Mouse (Mus musculus) T-cell, adult 2 months (primary cell): ENCODE data around the gene Rnf2.
A peak's percentile ranks its signal among the peaks of the same experiment; 100 is the strongest.

Experiments used
- DNase-seq: peaks from one replicate; pipeline ENCODE4 v3.0.0; 2022; ENCODE audit warnings: low spot score

Rnf2 gene

DNA sequence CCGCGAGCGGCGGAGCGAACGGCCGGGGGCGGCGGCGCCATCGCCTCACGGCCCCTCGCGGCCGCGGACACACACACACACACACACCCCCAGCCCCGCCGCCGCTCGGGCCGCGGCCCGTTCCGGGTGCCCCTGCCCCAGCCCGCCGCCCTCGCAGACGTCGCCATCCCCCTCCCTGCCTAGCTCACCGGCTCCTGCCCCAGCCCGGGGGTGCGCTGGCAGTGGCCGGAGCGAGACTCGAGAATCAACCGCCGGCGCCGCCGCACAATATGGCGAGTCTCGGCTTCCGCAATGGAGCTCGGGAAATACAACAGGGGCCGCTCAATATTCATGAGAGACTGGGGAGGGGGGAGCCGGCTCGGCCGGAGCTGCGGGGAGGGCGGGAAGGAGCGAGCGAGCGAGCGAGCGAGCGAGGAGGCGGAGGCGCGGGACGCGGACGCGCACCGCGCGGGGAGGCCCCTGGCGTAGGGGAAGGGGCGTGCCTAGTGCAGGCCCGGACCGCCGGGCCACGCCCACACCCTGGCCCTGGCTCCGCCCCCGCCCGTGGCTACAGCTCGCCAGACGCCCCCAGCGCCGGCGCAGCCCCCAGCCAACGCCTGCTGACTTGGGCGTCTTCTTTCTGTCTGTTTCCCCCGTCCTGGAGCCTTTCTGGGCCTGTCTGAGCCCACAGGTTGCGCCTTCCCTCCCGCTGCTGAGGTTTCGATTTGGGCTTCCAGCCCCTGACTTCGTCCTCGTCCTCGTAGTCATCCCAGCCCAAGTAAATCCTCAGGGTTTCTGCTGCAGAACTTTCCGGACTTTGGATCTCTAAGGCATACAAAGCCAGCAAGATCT, at the start of gene Rnf2:
TSS of gene Rnf2 (minus strand) at position 425 of the 831 bp plus-strand sequence.
- peak; percentile 93 for DNase-seq

DNA sequence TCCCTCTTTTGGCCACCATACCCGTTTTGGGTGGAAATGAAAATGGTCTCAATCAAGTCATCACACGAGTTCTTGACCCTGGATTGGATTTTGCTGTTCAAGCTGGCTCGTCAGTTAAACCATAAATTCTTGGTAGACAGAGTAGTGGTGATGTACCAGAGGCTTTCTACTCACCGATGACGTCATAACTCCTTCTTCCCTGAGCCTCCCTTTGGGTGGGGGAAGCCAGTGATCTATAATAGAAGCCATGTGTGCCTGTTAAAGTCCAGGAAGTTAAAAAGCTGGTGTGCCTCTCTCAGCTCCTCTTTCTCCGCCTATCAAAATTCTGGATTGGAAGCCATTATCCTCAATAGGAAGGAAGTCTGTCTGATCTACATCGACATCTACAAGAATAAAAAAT, 49.0 kb upstream of the Rnf2 start:
- DNase-seq: no peak

- no peak for DNase-seq
These were observed 48.3 kb upstream of the Rnf2 start for GRCm38 (mm10) chr1:151548896-151549610.

DNA sequence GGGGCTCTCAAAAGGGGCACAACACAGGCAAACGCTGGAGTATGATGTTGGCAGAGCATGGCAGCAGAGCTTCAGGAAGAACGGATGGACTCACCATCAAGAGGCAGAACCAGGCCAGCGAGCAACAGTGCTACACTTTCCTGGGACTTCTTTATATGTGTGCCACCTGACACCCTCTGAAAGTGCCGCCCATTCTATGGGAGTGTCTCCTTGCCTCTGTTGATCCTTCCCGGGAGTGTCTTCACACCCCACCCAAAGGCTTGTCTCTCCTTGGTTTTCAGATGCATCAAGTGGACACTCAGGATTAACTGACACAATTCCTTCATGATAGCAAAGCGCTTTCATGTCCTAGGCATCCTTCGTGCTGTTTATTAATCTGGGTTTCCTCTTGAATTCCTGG, 44.8 kb upstream of the Rnf2 start:
- DNase-seq: no peak

GRCm38 (mm10) chr1:151544581-151544980, 43.8 kb upstream of the Rnf2 start:
- no peak for DNase-seq

DNA sequence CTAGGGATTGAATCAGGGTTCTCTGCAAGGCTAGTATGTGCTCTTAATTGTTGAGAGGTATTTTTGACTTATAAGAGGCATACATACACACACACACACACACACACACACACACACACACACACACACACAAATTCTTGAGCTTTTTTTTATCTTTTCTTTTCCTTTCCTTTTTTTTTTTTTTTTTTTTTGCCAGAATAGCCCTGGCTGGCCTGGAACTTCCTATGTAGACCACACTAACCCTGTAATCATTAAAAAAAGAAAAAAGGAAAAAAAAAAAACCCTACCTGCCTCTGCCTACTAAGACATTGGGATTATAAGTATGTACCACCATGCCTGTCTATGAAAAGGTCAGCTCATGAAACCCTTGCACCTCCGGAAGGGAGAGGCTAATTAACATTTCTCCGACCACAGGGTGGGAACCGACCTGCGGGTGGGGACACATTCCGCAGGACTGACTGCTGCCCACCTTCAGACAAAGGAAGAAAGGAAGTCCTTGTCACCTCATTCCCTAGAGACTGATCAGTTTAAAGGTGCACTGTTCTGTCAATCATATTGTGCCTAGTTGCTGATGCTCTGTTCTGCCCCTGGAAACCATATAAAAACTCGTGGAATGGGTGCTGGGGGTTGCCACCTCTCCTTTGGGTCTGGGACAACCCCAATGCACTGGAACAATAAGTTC, 43.2 kb upstream of the Rnf2 start:
- no peak for DNase-seq

DNA sequence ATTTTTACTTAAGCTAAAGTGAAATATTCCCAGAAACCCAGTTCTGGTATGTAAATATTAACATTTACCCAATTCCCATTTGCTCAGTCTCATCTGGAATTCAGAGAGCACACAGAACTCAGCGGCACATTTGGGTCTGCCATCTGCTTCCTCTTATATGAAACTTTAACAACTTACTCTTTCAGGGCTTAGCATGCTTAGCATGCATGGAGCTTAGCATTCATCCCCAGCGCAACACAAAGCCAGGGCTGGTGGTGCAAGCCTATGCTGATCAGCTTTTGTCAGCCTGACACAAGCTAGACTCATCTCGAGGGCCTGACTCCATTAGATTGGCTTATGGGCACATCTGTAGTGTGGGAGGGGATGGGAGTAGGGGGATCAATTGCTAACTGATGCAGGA, 25.9 kb upstream of the Rnf2 start:
- no peak for DNase-seq

DNA sequence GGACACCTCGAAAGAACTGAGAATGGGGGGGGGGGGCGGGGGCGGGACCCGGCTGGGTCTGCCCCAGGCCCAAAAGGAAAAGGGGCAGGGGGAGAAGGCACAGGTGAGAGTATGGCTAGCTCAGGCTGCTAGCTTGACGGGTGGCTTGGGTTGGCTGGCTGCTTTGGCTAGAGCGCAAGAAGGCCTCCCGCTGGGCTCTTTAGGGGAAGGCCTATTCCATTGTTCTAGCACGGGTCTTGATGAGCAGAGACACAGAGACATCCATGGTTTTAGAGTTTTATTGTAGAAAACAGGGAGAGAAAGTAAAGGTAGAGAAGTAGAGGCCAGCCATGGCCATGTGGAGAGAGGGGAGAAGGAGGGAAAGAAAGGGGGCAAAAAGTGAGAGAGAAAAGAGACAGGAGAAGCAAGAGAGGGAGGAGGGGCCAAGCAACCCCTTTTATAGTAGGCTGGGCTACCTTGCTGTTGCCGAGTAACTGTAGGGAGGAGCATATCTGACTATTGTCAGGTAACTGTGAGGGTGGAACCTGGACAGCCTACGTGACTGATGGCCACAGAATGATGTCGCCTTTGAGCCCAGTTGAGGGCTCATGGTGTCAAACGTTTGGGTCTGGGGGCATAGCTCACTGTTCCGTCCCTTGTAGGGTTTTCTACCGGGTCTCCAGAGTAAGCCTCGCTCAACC, 17.0 kb upstream of the Rnf2 start:
- DNase-seq: no peak

- DNase-seq: no peak
These were observed 16.1 kb upstream of the Rnf2 start for GRCm38 (mm10) chr1:151516871-151517270.

DNA sequence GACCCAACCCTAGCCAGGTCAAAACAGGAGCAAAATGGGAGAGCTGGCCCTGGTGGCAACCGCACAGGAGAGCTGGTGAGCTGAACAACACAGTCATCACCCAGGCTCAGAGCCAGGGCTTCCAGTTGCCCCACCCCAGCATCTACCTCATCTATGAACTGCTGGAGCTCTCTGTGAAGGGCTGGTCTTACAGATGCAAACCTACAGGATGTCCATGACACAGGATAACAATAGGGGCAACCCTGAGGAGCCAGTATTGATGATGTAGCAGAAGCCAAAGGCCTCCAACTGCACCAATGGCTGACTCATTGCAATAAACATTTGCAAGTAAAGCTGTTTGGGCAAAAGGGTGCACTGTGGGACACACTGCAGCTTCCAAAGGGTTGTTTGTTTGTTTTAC, 15.0 kb upstream of the Rnf2 start:
- no peak for DNase-seq

DNA sequence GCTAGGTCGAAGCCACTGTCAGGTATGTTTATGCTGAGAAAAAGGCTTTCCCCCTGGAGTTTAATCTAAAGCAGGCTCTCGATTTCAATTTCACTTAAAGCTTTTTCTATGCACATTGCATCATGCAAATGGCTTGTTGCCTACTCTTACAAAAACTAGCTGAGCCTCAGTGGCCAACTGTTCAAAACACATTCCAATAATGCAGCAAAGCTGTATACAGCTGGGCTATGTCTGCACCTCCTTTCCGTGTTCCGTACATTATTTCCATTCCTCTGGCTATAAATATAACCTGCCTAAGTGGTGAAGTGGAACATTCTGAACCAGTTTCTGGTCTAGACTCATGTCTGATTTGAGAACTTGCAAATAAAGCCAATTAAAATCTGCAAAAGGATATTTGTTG, 13.4 kb upstream of the Rnf2 start:
- no peak for DNase-seq

- no peak for DNase-seq
These were observed 10.1 kb upstream of the Rnf2 start for GRCm38 (mm10) chr1:151510811-151511210.

DNA sequence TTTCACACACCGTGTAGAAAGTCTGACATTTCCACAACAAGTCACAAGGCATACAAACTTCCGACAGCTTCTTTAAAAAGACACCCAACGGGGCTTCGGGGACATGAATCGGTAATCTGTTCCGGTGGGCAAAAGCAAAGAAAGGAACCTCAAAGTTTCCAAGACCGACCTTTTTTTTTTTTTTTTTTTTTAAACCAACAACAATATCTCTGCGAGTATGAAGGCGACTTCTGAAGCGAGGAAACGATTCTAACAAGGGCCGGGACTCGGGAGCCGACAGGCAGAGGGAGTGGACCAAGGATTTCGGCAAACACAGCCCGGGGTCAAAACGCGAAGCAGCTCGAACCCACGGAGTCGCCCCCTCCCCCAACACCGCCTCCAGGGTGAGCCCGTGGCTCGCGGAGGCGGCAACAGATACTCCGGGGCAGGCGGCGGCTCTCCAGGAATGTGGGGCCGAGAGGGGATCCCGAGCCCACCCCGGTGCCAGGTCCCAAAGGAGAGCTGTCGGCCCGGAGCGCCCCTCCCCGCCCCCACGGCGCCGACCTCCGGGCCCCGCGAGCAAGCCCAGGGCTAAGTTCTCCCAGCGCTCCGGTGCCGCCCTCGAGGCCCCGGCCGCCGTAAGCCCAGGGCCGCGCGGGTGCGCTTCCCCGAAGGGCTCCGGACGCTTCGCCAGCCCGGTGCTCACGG, 797 bp downstream of the Rnf2 start:
- DNase-seq: peak; percentile 50

DNA sequence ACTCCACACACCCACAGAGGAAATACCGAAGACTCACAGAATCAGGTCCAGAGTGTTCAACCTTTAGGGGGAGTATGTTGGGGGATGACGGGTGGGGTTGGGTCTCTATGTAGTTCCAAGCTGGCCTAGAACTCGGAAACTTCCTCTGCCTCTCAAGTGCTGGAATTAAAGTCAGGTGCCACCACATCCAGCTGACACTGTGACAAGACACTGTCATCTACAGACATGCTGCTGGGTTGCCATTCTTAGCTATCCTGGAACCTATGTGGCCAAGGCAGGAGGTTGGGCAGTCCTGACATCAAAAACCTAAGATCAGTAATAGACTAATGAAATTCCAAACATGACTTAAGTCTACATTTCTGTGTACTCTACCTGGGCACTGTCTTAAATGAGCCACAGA, 2.4 kb downstream of the Rnf2 start:
- DNase-seq: no peak

GRCm38 (mm10) chr1:151497942-151498341, 2.8 kb downstream of the Rnf2 start:
- no peak for DNase-seq

DNA sequence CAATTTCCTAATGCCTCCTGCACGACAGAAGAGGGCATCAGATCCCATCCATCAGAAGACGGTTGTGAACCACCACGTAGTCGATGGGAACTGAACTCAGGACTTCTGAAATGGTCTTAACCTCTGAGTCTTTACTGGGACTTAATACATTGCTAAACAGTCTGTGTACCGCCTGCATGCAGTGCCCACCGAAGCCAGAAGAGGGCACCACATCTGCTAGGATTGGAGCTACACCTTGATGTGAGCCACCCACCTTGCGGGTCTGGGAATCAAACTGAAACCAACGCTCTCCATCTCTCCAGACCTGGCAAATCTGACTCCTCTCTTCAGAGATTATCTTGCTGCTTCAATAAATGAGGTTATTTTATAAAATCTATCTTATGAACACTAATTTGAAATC, 3.7 kb downstream of the Rnf2 start:
- peak; percentile 60 for DNase-seq

- DNase-seq: no peak
These were observed 5.0 kb downstream of the Rnf2 start for GRCm38 (mm10) chr1:151495635-151496285.

DNA sequence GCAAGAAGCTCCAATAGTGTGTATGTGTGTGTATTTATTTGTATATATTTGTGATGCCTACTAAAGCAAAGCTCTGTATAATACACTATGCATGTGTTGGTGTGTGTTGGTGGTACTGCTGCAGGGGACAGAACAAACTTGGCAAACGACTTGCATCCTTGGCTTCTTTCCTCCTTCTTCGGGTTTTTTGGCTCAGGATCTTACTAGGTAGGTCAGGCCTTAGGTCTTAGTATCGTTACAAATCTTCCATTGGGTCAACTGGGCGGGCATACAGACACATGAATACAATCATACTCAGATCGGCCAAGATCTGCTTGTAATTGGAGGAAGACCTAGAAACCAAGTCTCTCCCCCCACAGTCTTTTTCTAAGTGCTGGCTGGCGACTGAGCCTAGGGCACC, 6.0 kb downstream of the Rnf2 start:
- no peak for DNase-seq

DNA sequence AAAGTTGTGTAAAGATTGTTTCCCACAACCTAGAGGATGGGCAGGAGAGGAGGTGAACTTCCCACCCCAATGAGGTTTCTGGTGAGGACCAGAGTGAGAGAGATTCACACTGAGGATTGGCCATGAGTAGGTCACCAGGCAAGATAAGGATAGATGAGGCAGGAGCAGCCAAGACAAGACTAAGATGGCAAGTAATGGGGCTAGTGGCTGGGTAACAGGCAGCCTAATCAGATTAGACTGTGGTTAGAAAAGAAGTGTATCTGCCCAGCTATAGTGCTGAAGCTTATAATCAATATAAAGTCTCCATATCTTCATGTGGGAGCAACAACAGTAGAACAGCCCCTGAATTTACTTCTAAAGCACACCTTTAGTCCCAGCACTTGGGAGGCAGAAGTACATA, 6.9 kb downstream of the Rnf2 start:
- DNase-seq: no peak

DNA sequence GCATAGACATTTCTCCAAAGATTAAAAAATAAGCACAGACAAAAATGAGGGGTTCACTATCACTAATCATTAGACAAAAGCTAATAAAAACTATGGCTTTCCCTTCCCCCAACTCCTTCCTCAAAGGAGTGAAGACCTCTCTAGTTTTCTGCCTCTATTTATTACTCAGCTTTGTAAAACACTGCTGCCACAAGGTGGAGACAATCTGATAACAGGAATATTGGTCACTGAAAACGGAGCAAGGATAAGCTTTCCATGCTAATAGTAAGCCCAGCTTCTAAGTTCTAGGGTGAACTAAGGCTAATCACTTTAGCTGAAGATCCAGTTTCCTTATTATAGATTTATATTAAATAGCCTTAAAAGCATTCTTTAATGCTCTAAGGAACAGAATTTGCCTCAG, 8.3 kb downstream of the Rnf2 start:
- DNase-seq: no peak

DNA sequence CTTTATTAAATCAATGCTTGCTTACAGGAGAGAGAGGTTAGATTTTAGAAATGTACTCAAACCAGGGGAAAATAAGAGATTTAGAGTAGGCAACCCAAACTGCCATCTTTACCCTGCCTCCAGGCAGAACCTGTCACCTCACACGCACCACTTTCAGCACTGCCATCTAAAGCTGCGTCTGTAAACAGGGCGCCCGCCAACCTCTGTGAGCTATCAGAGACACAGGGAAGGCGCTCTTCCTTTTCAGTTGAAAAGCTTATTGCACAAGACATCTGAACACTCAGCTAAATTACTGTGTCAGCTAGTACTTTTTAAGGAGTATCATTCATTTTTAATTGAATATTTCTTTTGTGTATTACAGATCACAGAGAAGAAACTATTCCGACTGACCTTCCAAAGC, 10.9 kb downstream of the Rnf2 start:
- no peak for DNase-seq
